Mouse (Mus musculus) G1E (cell line): Measurements from ENCODE around the gene Slc25a21.

Source experiments
- CTCF ChIP-seq: IDR thresholded peaks from 2 replicates; pipeline ENCODE4 v1.5.1; 2012; ENCODE audit warnings: low read depth, low read length, inconsistent platforms, mixed read lengths
- GATA1 ChIP-seq: IDR thresholded peaks from 2 replicates; pipeline ENCODE4 v1.6.1; 2012; ENCODE audit warnings: borderline replicate concordance, low read length, inconsistent platforms, mixed read lengths
- POLR2AphosphoS5 ChIP-seq: IDR thresholded peaks from 2 replicates; pipeline ENCODE4 v1.6.1; 2012; ENCODE audit warnings: low read depth, low read length, inconsistent platforms; ENCODE audit not compliant: insufficient replicate concordance
- TAL1 ChIP-seq: conservative IDR thresholded peaks from 2 replicates; pipeline ENCODE4 v1.6.1; 2012; ENCODE audit warnings: low read depth, low read length, inconsistent platforms, mixed read lengths

DNA sequence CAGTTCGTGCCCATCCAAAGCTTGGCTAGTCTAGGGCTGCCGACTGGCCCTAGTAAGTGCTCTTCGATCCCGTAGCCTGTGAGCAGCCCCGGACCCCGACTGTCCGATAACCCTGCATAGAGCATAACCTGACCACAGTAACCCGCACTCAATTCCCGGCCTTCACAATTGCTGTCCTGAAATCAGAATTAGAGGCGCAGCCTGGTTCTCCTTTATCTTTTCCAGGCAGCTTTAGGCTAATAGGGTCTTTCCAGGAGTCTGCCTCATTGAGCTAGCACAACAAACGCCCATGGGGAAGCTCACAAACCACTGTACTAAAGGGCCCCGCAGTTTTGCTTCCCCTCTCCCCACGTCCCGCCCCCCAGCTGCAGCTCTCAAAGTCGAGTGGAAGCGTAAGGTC is 506.9 kb downstream of the Slc25a21 start:
- TF ChIP-seq CTCF = no peak
- TF ChIP-seq TAL1 = no peak
- no peak for TF ChIP-seq GATA1
- TF ChIP-seq POLR2AphosphoS5 = no peak
